Mouse (Mus musculus): ENCODE data around the gene Smim10l2a.

DNA sequence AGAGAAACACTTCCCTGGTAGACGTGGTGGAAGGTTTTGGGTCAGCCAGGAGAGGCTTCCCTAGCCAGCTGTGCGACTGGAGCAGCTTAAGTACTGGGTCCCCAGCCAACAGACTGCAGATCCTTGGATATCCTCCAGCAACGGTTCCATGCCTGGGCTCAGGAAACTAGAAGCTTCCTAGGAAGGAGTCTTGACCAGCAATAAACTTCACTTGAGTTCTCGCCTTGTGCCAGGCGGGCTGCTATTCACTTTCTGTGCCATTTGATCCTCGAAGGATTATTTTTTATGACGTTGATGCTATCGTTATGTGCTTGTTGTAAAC lies 27.5 kb upstream of the Smim10l2a start:
- TF ChIP-seq POLR2A (IDR thresholded peaks at IDR 0.05; ENCODE audit: extremely low read depth, insufficient read depth, low read length): no peak
- no peak for TF ChIP-seq CTCF (IDR thresholded peaks at IDR 0.05; ENCODE audit: low read depth, low read length)
